Mouse (Mus musculus): Measurements from ENCODE around the gene Nfatc4. TPM values are rescaled to one million over a fixed set of nuclear protein-coding genes. Genes with fewer than 3 reads are reported as not detected.

Nfatc4 gene
- polyA plus RNA-seq, 1 experiment from 2014 or later: 15.3 TPM

DNA sequence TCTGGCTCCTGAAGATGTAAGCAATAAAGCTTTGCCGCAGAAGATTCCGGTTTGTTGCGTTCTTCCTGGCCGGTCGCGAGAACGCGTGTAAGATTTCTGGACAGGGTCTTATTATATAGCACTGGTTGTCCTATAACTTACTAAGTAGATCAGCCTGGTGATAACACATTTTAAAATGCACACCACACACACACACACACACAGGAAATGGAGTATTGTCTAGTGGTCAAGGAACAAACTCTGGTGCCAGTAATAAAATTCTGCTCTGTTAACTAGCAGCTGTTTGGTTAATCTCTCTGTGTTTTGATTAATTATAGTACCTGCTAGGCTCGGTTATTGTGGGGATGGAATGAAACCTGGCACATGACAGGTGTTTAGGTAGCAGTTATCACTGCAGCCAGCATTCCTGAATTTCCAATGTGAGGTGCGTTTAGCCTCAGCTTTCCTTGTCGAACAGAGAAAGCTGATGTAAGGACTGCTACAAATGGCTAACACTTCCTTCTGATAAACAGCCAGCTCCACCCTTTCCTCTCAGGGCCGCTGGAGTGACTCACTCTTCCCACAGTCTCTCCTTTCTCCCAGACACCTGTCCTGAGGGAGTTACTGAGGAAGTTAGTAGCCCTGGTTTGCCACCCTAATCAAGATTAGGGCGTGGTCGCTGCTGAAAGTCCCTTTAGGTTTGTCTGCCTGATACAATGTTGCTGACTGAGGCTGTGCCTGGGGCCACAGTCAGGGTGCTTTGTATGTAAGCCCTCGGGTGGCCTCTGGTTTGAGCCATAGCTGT, 27.4 kb upstream of the Nfatc4 start:
- DNase-seq (ENCODE audit: low spot score): no peak
- Histone ChIP-seq H3K36me3 (ENCODE audit: control insufficient read depth, insufficient read depth, low read length) (no peaks in the 10 kb centered on the region), H3K9ac (ENCODE audit: low read depth, low read length) (no peak overlapping the region), H3K9me3 (ENCODE audit: control insufficient read depth, low read length) (no peaks in the 10 kb centered on the region), H3K4me1 (replicated peaks; ENCODE audit: control insufficient read depth, insufficient read depth, low read length) (peaks cover 9% of the 10 kb centered on the region), H3K4me2 (peak overlapping the region; percentile 1; the same call in 1 of the 2 replicates), H3K27me3 (replicated peaks; ENCODE audit: control insufficient read depth, insufficient read depth, low read length) (no peaks in the 10 kb centered on the region), H3K27ac (ENCODE audit: low read depth, low read length) (no peak overlapping the region), H3K4me3 (ENCODE audit: low read depth, low read length) (no peak overlapping the region)
- ATAC-seq (replicated peaks; ENCODE audit: low FRiP score): no peak
- 67% methylated on average over 15 of the region's 15 CpGs for WGBS

DNA sequence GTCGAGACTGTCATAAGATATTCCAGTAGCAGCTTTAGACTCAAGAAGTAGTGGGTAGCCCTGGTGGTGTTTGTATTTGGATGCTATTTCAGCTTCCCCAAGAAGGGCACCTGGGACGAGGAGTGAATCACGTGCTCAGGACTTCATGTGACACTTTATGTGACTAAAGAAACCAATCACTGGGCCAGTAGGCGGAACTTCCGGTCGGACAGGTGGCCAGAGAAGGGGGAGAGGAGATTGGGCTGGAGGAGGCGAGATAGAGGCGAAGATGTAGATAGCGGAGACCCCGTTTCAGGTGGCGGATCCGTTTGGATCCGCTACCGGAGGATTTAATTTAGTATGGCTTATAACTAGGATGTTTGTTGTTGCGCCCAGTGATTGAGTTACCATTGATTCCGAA, 8.1 kb upstream of the Nfatc4 start:
- no peaks in the 10 kb centered on the region for H3K9me3 ChIP-seq (ENCODE audit: control insufficient read depth, low read length)
- DNase-seq (ENCODE audit: low spot score): no peak
- no peak overlapping the region for H3K27ac ChIP-seq (ENCODE audit: low read depth, low read length)
- H3K36me3 ChIP-seq (ENCODE audit: control insufficient read depth, insufficient read depth, low read length): no peaks in the 10 kb centered on the region
- H3K9ac ChIP-seq (ENCODE audit: low read depth, low read length): no peak overlapping the region; the same call in 1 of the 2 replicates
- peak overlapping the region; percentile 64 for H3K4me2 ChIP-seq
- H3K4me1 ChIP-seq (replicated peaks; ENCODE audit: control insufficient read depth, insufficient read depth, low read length): no peaks in the 10 kb centered on the region
- ATAC-seq (replicated peaks; ENCODE audit: low FRiP score): 0 out of 2 replicates have a peak, but pooled peaks have one; percentile 43
- WGBS: 26% methylated on average over 16 of the region's 16 CpGs
- H3K4me3 ChIP-seq (ENCODE audit: low read depth, low read length): peak overlapping the region; percentile 42
- no peaks in the 10 kb centered on the region for H3K27me3 ChIP-seq (replicated peaks; ENCODE audit: control insufficient read depth, insufficient read depth, low read length)

DNA sequence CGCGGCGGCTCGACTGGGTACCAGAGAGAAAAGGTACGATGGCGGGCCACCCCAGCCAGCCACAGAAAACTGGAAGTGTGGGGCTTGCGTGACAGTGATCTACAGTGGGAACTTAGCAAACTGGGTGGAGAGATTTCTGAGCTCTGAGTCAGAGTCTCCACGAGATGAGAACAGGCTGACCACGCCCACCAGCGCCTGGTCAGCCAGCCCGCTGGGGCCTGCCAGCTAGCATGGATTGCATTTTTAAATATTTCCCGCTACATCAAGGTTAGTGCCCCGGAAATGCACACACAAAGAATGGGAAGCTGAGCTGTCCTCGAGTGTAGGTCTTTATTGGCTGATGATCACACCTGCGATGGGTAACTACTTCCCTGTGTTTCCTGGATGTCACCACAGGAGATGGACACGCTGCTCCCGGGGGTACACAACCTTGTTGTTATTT, 7.6 kb upstream of the Nfatc4 start:
- H3K27ac ChIP-seq (ENCODE audit: low read depth, low read length): no peak overlapping the region
- no peaks in the 10 kb centered on the region for H3K9me3 ChIP-seq (ENCODE audit: control insufficient read depth, low read length)
- peak overlapping the region; percentile 64 for H3K4me2 ChIP-seq
- H3K36me3 ChIP-seq (ENCODE audit: control insufficient read depth, insufficient read depth, low read length): no peaks in the 10 kb centered on the region
- H3K27me3 ChIP-seq (replicated peaks; ENCODE audit: control insufficient read depth, insufficient read depth, low read length): no peaks in the 10 kb centered on the region
- WGBS: 29% methylated on average over 17 of the region's 17 CpGs
- no peaks in the 10 kb centered on the region for H3K4me1 ChIP-seq (replicated peaks; ENCODE audit: control insufficient read depth, insufficient read depth, low read length)
- H3K4me3 ChIP-seq (ENCODE audit: low read depth, low read length): peak overlapping the region; percentile 42
- ATAC-seq (replicated peaks; ENCODE audit: low FRiP score) (no peak; the same call in 1 of the 2 replicates), DNase-seq (ENCODE audit: low spot score) (no peak)
- no peak overlapping the region; the same call in 1 of the 2 replicates for H3K9ac ChIP-seq (ENCODE audit: low read depth, low read length)

DNA sequence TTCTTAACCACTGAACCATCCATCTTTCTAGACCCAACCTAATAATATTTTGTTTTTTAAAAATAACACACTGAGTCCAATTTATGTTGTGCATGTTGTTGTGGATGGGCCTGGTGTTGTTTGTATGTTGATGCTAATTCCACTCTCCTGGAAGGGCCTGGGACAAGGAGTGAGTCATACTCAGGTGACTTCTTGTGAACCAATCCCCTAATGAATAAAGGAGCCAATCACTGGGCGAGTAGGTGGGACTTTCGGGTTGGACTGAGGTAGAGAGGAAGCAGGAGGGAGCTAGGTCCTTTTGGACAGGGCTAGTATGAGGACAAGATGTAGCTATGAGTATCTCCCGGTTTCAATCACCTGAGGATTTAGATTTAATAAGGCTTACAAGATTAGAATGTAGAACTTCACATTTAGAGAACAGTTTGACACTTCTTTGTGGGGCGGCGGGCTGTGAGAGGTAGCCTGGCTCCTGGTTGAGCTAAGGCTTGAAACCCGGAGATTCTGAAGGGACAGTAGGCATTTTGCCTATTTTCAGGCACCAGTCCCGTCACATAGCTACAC, 3.0 kb upstream of the Nfatc4 start:
- Histone ChIP-seq H3K36me3 (ENCODE audit: control insufficient read depth, insufficient read depth, low read length) (no peaks in the 10 kb centered on the region), H3K4me3 (ENCODE audit: low read depth, low read length) (no peak overlapping the region), H3K4me1 (replicated peaks; ENCODE audit: control insufficient read depth, insufficient read depth, low read length) (peaks cover 13% of the 10 kb centered on the region), H3K4me2 (no peak overlapping the region), H3K27me3 (replicated peaks; ENCODE audit: control insufficient read depth, insufficient read depth, low read length) (peaks cover 19% of the 10 kb centered on the region), H3K9me3 (ENCODE audit: control insufficient read depth, low read length) (no peaks in the 10 kb centered on the region), H3K9ac (ENCODE audit: low read depth, low read length) (no peak overlapping the region), H3K27ac (ENCODE audit: low read depth, low read length) (no peak overlapping the region)
- DNase-seq (ENCODE audit: low spot score) (no peak), ATAC-seq (replicated peaks; ENCODE audit: low FRiP score) (no peak)
- 69% methylated on average over 7 of the region's 7 CpGs for WGBS

DNA sequence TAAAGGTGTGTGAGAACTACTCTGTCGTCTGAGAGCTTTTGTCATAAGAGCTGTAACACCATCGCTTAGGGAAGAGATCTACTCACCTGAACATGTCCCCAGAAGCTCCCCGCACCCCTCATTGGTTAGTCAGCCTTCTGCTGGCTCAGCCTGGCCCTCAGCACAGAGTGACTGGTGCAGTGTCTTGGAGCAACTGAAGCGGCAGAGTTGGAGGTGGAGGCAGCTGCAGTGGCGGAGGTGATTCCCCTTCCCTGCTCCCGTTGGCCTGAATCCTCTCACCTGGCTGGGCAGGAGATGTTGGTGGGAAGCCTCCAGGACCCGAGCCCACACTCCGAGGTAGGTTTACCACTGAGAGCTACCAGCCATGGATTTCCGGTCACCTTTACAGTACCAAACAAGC, 2.4 kb upstream of the Nfatc4 start:
- Histone ChIP-seq H3K9ac (ENCODE audit: low read depth, low read length) (no peak overlapping the region), H3K27me3 (replicated peaks; ENCODE audit: control insufficient read depth, insufficient read depth, low read length) (peaks cover 25% of the 10 kb centered on the region), H3K4me1 (replicated peaks; ENCODE audit: control insufficient read depth, insufficient read depth, low read length) (peaks cover 13% of the 10 kb centered on the region), H3K36me3 (ENCODE audit: control insufficient read depth, insufficient read depth, low read length) (no peaks in the 10 kb centered on the region), H3K9me3 (ENCODE audit: control insufficient read depth, low read length) (no peaks in the 10 kb centered on the region), H3K27ac (ENCODE audit: low read depth, low read length) (no peak overlapping the region), H3K4me2 (no peak overlapping the region), H3K4me3 (ENCODE audit: low read depth, low read length) (no peak overlapping the region)
- 79% methylated on average over 9 of the region's 9 CpGs for whole genome bisulfite sequencing
- DNase-seq (ENCODE audit: low spot score) (no peak), ATAC-seq (replicated peaks; ENCODE audit: low FRiP score) (no peak)

DNA sequence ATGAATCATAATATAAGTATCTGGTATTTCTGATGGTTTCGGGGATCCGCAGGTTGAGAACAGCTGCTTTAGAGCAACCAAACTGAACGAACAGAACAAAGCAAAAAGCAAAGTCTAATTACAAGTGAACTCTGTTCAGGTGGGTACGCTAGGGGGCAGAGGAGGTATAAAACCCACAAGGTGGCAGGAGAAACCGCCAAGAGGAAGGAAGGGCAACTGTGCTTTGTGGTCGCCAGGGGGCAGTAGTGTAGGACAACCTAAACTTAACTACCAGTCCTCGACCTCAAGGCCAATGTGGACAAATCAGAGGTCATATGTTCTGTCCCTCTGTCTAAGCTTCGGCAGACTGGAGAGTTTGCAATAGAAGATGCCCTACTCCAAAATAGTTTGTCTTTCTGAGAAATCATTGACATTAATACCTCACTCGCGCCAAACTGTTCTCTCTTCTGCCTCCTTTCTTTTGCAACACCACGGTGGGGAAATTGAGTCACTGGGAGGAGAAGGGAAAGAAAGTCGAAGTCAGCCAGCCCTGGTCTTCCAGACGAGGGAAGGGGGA, 431 bp upstream of the Nfatc4 start:
- peak overlapping the region; percentile 59 for H3K4me3 ChIP-seq (ENCODE audit: low read depth, low read length)
- no peaks in the 10 kb centered on the region for H3K36me3 ChIP-seq (ENCODE audit: control insufficient read depth, insufficient read depth, low read length)
- H3K4me2 ChIP-seq: peak overlapping the region; percentile 92
- DNase-seq (ENCODE audit: low spot score) (peak; percentile 76), ATAC-seq (replicated peaks; ENCODE audit: low FRiP score) (peak; percentile 58)
- no peaks in the 10 kb centered on the region for H3K9me3 ChIP-seq (ENCODE audit: control insufficient read depth, low read length)
- peak overlapping the region; percentile 47; the same call in 1 of the 2 replicates for H3K27ac ChIP-seq (ENCODE audit: low read depth, low read length)
- WGBS: 5% methylated on average over 13 of the region's 13 CpGs
- peaks cover 43% of the 10 kb centered on the region for H3K27me3 ChIP-seq (replicated peaks; ENCODE audit: control insufficient read depth, insufficient read depth, low read length)
- peaks cover 20% of the 10 kb centered on the region for H3K4me1 ChIP-seq (replicated peaks; ENCODE audit: control insufficient read depth, insufficient read depth, low read length)
- H3K9ac ChIP-seq (ENCODE audit: low read depth, low read length): peak overlapping the region; percentile 59

DNA sequence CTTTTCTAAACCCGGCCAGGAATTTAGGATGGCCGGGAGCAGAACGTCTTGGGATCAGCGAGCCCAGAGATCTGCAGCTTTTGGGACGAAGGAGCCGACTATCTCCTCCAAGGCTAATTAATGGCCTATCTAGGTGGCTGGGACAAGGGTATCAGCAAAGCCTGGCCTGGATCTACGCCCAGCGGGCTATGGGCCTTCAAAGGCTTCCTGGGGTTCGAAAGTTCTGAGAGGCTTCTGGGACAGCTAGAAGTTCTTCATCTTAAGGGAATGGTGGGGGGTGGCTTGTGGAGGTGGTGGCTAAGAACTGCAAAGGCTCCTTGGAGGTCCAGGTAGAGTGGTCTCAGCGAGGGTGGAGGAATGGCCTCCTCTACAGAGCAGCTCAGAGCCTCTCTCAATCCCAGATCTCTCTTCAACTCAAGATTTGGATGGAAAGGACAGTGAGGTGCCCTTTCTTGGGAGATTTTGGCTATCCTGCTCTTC, 1.1 kb downstream of the Nfatc4 start:
- WGBS: 4% methylated on average over 10 of the region's 10 CpGs
- ATAC-seq (replicated peaks; ENCODE audit: low FRiP score) (no peak), DNase-seq (ENCODE audit: low spot score) (peak; percentile 59)
- Histone ChIP-seq H3K4me2 (peak overlapping the region; percentile 92), H3K27me3 (replicated peaks; ENCODE audit: control insufficient read depth, insufficient read depth, low read length) (peaks cover 55% of the 10 kb centered on the region), H3K4me3 (ENCODE audit: low read depth, low read length) (peak overlapping the region; percentile 59), H3K9ac (ENCODE audit: low read depth, low read length) (peak overlapping the region; percentile 4; the same call in 1 of the 2 replicates), H3K9me3 (ENCODE audit: control insufficient read depth, low read length) (no peaks in the 10 kb centered on the region), H3K27ac (ENCODE audit: low read depth, low read length) (peak overlapping the region; percentile 47), H3K36me3 (ENCODE audit: control insufficient read depth, insufficient read depth, low read length) (no peaks in the 10 kb centered on the region), H3K4me1 (replicated peaks; ENCODE audit: control insufficient read depth, insufficient read depth, low read length) (peaks cover 27% of the 10 kb centered on the region)

DNA sequence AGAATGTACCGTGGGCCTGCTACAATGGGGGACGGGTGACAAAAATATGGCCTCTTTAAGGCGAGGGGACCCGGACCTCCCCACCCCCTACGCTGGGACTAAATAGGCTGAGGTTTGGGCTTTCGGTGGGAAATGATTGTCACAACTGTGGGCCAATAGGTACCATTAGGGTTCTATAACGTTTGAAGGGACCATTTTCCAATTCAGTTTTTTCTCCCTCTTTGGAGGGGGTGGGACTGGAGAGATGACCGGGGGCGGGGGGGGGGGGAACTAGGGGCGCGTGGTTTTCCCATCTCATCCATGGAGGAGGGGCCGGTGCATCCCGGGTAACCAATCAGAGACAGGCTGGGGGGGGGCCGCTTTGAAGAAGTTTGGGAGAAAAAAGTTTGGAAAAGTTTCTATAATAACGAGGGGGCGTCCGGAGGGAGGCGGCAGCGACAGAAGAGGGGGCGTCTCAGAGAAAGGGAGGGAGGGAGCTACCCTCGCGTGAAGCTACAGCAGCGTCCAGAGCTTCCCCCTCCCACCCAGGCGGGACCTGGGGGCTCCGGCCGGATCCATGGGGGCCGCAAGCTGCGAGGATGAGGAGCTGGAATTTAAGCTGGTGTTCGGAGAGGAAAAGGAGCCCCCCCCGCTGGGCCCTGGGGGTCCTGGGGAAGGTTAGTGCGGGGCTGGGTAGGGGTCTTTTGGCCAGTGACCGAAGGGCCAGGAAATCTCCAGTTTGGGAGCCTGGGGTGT, 1.7 kb downstream of the Nfatc4 start:
- Histone ChIP-seq H3K27me3 (replicated peaks; ENCODE audit: control insufficient read depth, insufficient read depth, low read length) (peaks cover 55% of the 10 kb centered on the region), H3K4me3 (ENCODE audit: low read depth, low read length) (peak overlapping the region; percentile 59), H3K4me1 (replicated peaks; ENCODE audit: control insufficient read depth, insufficient read depth, low read length) (peaks cover 32% of the 10 kb centered on the region), H3K27ac (ENCODE audit: low read depth, low read length) (peak overlapping the region; percentile 72), H3K9ac (ENCODE audit: low read depth, low read length) (peak overlapping the region; percentile 39), H3K36me3 (ENCODE audit: control insufficient read depth, insufficient read depth, low read length) (no peaks in the 10 kb centered on the region), H3K4me2 (peak overlapping the region; percentile 92), H3K9me3 (ENCODE audit: control insufficient read depth, low read length) (no peaks in the 10 kb centered on the region)
- 4% methylated on average over 32 of the region's 32 CpGs for WGBS
- peak; percentile 40 for DNase-seq (ENCODE audit: low spot score)
- ATAC-seq (replicated peaks; ENCODE audit: low FRiP score): no peak
